Mouse (Mus musculus): ENCODE data around the gene Sun1. TPM values are rescaled to one million over a fixed set of nuclear protein-coding genes. Genes with fewer than 3 reads are reported as not detected.

Sun1 gene
- polyA plus RNA-seq, 1 experiment, result 74.1 TPM

DNA sequence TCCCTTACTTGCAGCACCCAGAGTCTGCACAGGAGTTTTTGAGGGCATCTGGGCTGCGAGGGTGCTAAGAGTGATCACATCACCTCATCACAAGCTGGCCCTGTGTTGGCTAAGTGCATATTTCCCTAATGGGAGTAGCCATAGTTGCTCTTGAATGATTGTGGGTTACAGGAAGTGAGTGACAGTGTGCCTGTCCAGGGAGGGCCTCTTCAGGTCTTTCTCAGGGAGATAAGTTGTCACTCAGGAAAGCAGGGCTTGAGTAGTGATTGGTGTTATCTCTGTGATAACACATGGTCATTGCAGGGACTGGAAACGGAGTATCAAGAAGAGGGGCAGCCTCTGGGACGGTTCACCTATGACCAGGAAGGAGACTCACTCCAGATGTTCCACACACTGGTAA, 47.3 kb downstream of the Sun1 start:
- Histone ChIP-seq H3K9ac (ENCODE audit: low read depth, poor library complexity, severe bottlenecking) (no peak overlapping the region), H3K27ac (ENCODE audit: insufficient read depth, low read length) (no peak overlapping the region), H3K9me3 (replicated peaks; ENCODE audit: control insufficient read depth, insufficient read depth, low read length, poor library complexity, severe bottlenecking) (no peaks in the 10 kb centered on the region), H3K27me3 (ENCODE audit: control insufficient read depth, insufficient read depth, low read length, poor library complexity, severe bottlenecking) (no peaks in the 10 kb centered on the region), H3K4me3 (ENCODE audit: low read depth, low read length) (no peak overlapping the region), H3K4me1 (ENCODE audit: control insufficient read depth, insufficient read depth, low read length) (no peaks in the 10 kb centered on the region), H3K36me3 (ENCODE audit: control insufficient read depth, insufficient read depth, low read length, poor library complexity, severe bottlenecking) (peaks cover 38% of the 10 kb centered on the region)
- TF ChIP-seq EP300 (IDR thresholded peaks at IDR 0.05; ENCODE audit: insufficient read depth, low read depth, low read length) (no peak), POLR2A (IDR thresholded peaks at IDR 0.05; ENCODE audit: insufficient read depth, low read length) (no peak), CTCF (IDR thresholded peaks at IDR 0.05; ENCODE audit: low read depth, low read length) (no peak)

- Histone ChIP-seq H3K4me3 (ENCODE audit: low read depth, low read length) (no peak overlapping the region), H3K36me3 (ENCODE audit: control insufficient read depth, insufficient read depth, low read length, poor library complexity, severe bottlenecking) (peaks cover 38% of the 10 kb centered on the region)
- TF ChIP-seq EP300 (IDR thresholded peaks at IDR 0.05; ENCODE audit: insufficient read depth, low read depth, low read length) (no peak), CTCF (IDR thresholded peaks at IDR 0.05; ENCODE audit: low read depth, low read length) (no peak), POLR2A (IDR thresholded peaks at IDR 0.05; ENCODE audit: insufficient read depth, low read length) (no peak)
Measured at GRCm38 (mm10) chr5:139248846-139249245, 48.4 kb downstream of the Sun1 start.

GRCm38 (mm10) chr5:139251279-139251678, 50.8 kb downstream of the Sun1 start:
- Histone ChIP-seq H3K9ac (ENCODE audit: low read depth, poor library complexity, severe bottlenecking) (peak overlapping the region; percentile 54), H3K27ac (ENCODE audit: insufficient read depth, low read length) (no peak overlapping the region), H3K9me3 (replicated peaks; ENCODE audit: control insufficient read depth, insufficient read depth, low read length, poor library complexity, severe bottlenecking) (no peaks in the 10 kb centered on the region), H3K27me3 (ENCODE audit: control insufficient read depth, insufficient read depth, low read length, poor library complexity, severe bottlenecking) (no peaks in the 10 kb centered on the region), H3K36me3 (ENCODE audit: control insufficient read depth, insufficient read depth, low read length, poor library complexity, severe bottlenecking) (peaks cover 23% of the 10 kb centered on the region), H3K4me1 (ENCODE audit: control insufficient read depth, insufficient read depth, low read length) (peaks cover under 1% of the 10 kb centered on the region), H3K4me3 (ENCODE audit: low read depth, low read length) (no peak overlapping the region)
- TF ChIP-seq EP300 (IDR thresholded peaks at IDR 0.05; ENCODE audit: insufficient read depth, low read depth, low read length), result no peak

More at GRCm38 (mm10) chr5:139248846-139249245, 48.4 kb downstream of the Sun1 start:
- Histone ChIP-seq H3K4me1 (ENCODE audit: control insufficient read depth, insufficient read depth, low read length) (no peaks in the 10 kb centered on the region), H3K9me3 (replicated peaks; ENCODE audit: control insufficient read depth, insufficient read depth, low read length, poor library complexity, severe bottlenecking) (no peaks in the 10 kb centered on the region), H3K27ac (ENCODE audit: insufficient read depth, low read length) (no peak overlapping the region), H3K27me3 (ENCODE audit: control insufficient read depth, insufficient read depth, low read length, poor library complexity, severe bottlenecking) (no peaks in the 10 kb centered on the region), H3K9ac (ENCODE audit: low read depth, poor library complexity, severe bottlenecking) (no peak overlapping the region)

DNA sequence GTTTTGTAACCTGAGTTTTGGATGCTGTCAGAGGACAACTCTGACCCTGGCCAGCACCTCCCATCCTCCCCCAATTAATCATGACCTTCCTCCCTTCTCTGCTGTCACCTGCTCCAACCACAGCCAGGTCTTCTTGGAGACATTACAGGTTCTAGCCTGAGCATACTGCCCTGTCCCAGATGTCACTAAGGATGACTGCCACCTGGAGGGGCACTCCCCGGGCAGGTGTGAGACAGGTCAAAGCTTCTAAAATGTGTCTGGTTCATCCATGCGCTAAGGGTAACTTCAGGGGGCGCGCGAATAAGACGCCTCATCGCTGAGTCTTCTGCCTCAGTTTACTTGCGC, 51.3 kb downstream of the Sun1 start:
- H3K27ac ChIP-seq (ENCODE audit: insufficient read depth, low read length), result peak overlapping the region; percentile 39; the same call in 1 of the 2 replicates

DNA sequence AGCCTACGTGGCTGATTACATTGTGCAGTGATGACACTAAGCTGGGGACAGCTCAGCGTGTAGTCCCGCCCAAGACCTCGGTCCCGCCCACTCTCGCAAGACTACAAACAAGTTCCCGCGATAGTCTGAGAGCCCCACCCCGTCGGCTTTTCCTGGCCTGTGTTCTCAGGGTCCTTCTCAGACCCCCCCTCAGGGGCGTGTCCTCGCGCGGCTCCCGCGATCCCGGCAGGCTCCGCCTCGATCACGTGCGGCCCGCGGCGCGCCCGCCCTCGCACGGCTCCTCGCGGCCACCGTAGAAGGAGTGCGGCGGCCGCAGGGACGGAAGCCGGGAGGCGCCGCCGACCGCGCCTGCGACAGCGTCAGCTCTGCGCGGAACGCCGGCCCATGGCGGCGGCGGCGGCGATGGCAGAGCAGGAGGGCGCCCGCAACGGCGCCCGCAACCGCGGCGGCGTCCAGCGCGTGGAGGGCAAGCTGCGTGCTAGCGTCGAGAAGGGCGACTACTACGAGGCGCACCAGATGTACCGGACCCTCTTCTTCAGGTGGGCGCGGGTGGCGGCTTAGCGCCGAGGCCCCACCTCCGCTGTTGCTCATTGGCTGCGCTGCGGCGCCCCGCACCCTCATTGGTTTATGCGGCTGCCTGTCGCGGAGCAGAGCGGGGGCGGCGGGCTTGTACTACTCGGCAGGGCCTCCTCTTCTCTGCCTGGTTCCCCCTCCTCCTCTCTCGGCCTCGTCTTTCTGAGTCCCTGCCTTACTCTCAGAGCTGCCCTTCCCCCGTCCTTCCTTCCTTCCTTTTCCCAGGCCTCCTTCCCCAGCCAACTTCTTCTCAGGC, 51.9 kb downstream of the Sun1 start, which contains the start of gene Get4:
Gene Get4, plus strand, starts transcription at position 244 of the 829 bp plus-strand sequence.
- peak within 1 kb of the TSS; percentile 39; the same call in 1 of the 2 replicates for H3K27ac ChIP-seq (ENCODE audit: insufficient read depth, low read length)
- H3K9me3 ChIP-seq (replicated peaks; ENCODE audit: control insufficient read depth, insufficient read depth, low read length, poor library complexity, severe bottlenecking), result no peaks in the 10 kb centered on the region
- H3K9ac ChIP-seq (ENCODE audit: low read depth, poor library complexity, severe bottlenecking), result peak within 1 kb of the TSS; percentile 72
- H3K4me1 ChIP-seq (ENCODE audit: control insufficient read depth, insufficient read depth, low read length), result peaks cover 2% of the 10 kb centered on the region
- H3K36me3 ChIP-seq (ENCODE audit: control insufficient read depth, insufficient read depth, low read length, poor library complexity, severe bottlenecking), result peaks cover 13% of the 10 kb centered on the region
- H3K4me3 ChIP-seq (ENCODE audit: low read depth, low read length), result peak within 1 kb of the TSS; percentile 96
- TF ChIP-seq EP300 (IDR thresholded peaks at IDR 0.05; ENCODE audit: insufficient read depth, low read depth, low read length) (no peak), POLR2A (IDR thresholded peaks at IDR 0.05; ENCODE audit: insufficient read depth, low read length) (peak; percentile 88), CTCF (IDR thresholded peaks at IDR 0.05; ENCODE audit: low read depth, low read length) (no peak)
- no peaks in the 10 kb centered on the region for H3K27me3 ChIP-seq (ENCODE audit: control insufficient read depth, insufficient read depth, low read length, poor library complexity, severe bottlenecking)

More for the DNA sequence above, 51.3 kb downstream of the Sun1 start:
- TF ChIP-seq CTCF (IDR thresholded peaks at IDR 0.05; ENCODE audit: low read depth, low read length) (no peak), POLR2A (IDR thresholded peaks at IDR 0.05; ENCODE audit: insufficient read depth, low read length) (no peak), EP300 (IDR thresholded peaks at IDR 0.05; ENCODE audit: insufficient read depth, low read depth, low read length) (no peak)
- Histone ChIP-seq H3K9me3 (replicated peaks; ENCODE audit: control insufficient read depth, insufficient read depth, low read length, poor library complexity, severe bottlenecking) (no peaks in the 10 kb centered on the region), H3K9ac (ENCODE audit: low read depth, poor library complexity, severe bottlenecking) (peak overlapping the region; percentile 54), H3K36me3 (ENCODE audit: control insufficient read depth, insufficient read depth, low read length, poor library complexity, severe bottlenecking) (peaks cover 19% of the 10 kb centered on the region), H3K4me1 (ENCODE audit: control insufficient read depth, insufficient read depth, low read length) (peaks cover 2% of the 10 kb centered on the region), H3K4me3 (ENCODE audit: low read depth, low read length) (peak overlapping the region; percentile 71), H3K27me3 (ENCODE audit: control insufficient read depth, insufficient read depth, low read length, poor library complexity, severe bottlenecking) (no peaks in the 10 kb centered on the region)

- no peak for TF ChIP-seq CTCF (IDR thresholded peaks at IDR 0.05; ENCODE audit: low read depth, low read length)
- no peak for TF ChIP-seq POLR2A (IDR thresholded peaks at IDR 0.05; ENCODE audit: insufficient read depth, low read length)
- no peak for TF ChIP-seq EP300 (IDR thresholded peaks at IDR 0.05; ENCODE audit: insufficient read depth, low read depth, low read length)
- H3K4me3 ChIP-seq (ENCODE audit: low read depth, low read length), result peak overlapping the region; percentile 96
- peaks cover 10% of the 10 kb centered on the region for H3K36me3 ChIP-seq (ENCODE audit: control insufficient read depth, insufficient read depth, low read length, poor library complexity, severe bottlenecking)
- no peaks in the 10 kb centered on the region for H3K9me3 ChIP-seq (replicated peaks; ENCODE audit: control insufficient read depth, insufficient read depth, low read length, poor library complexity, severe bottlenecking)
- H3K4me1 ChIP-seq (ENCODE audit: control insufficient read depth, insufficient read depth, low read length), result peaks cover 2% of the 10 kb centered on the region
- no peaks in the 10 kb centered on the region for H3K27me3 ChIP-seq (ENCODE audit: control insufficient read depth, insufficient read depth, low read length, poor library complexity, severe bottlenecking)
- H3K27ac ChIP-seq (ENCODE audit: insufficient read depth, low read length), result peak overlapping the region; percentile 29; the same call in 1 of the 2 replicates
- peak overlapping the region; percentile 72 for H3K9ac ChIP-seq (ENCODE audit: low read depth, poor library complexity, severe bottlenecking)
Measured at GRCm38 (mm10) chr5:139252910-139253245, 52.4 kb downstream of the Sun1 start.

All from ES-Bruce4 (cell line).